Mouse (Mus musculus) cerebellum, adult (tissue): ENCODE data around the gene Slc28a1.
"Not testable (repeated sequence)": the region's sequence is repeated elsewhere in the genome, so short reads cannot be mapped to it uniquely, and the experiment has no call there.

Experiments
- ATAC-seq: cut with Nextera tagmentation; 2 replicates; pipeline ENCODE4 v1.9.2; 2017; ENCODE audit warnings: mild to moderate bottlenecking, moderate library complexity, mixed read lengths; ENCODE audit not compliant: insufficient number of reproducible peaks, low FRiP score, low TSS enrichment

The Slc28a1 gene

DNA sequence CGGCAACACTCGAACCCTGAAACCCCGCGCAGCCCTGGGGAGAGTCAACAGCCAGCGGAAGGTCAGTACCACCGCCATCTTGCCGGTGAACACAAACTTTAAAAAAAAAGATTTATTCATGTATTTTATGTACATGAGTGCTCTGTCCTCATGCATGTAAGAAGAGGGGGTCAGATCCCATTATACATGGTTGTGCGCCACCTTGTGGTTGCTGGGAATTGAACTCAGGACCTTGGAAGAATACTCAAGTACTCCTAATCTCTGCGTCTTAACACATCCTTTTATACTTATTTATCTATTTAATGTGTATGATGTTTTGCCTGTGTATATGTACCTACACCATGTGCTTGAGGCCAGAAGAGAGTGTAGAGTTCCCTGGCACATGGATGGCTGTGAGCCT, 47.1 kb downstream of the Slc28a1 start:
- no peak for ATAC-seq

DNA sequence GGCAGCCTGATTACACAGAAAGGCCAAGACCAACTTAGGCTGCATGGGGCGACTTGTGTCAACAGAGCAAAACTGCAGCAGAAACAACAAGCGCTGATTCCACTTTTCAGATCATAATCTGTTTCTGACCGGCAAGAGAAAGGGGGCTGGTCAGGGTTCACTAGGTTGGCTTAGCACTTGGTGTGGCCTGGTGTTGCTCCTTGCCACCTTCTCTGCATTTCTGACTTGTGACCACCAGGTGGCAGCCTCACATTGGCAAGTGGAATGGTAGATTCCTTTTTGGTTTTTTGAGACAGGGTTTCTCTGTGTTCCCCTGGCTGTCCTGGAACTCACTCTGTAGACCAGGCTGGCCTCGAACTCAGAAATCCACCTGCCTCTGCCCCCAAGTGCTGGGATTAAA, 47.7 kb downstream of the Slc28a1 start:
- ATAC-seq = 0 out of 2 replicates have a peak, but pooled peaks have one; percentile 20

DNA sequence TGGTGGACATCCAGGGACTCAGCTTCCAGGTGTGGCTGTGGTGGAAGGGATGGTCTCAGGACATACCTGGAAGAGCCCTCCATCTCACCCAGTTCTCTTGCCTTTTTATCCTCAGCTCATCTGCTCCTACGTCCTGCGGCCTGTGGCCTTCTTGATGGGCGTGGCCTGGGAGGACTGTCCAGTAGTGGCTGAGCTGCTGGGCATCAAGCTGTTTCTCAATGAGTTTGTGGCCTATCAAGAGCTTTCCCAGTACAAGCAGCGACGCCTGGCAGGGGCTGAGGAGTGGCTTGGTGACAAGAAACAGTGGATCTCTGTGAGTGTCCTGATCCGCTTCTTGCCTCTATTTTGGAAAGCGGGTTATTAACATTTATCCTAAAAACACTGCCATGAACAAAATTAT, 49.8 kb downstream of the Slc28a1 start:
- no peak for ATAC-seq

DNA sequence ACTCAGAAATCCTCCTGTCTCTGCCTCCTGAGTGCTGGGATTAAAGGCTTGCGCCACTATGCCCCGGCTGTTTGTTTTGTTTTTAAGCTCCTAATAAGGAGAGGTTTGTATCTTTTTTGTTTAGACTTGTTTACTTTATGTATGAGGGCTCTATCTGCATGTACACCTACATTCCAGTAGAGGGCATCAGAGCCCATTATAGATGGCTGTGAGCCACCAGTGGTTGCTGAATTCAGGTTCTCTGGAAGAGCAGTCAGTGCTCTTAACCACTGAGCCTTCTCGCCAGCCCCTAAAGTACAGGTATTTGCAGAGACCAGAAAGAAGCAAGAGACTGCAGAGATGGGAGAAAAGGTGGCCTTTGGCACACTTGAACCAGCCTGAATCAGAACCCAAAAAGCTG, 52.5 kb downstream of the Slc28a1 start:
- ATAC-seq = no peak

GRCm38 (mm10) chr7:81169351-81169750, 54.8 kb downstream of the Slc28a1 start:
- ATAC-seq = no peak

DNA sequence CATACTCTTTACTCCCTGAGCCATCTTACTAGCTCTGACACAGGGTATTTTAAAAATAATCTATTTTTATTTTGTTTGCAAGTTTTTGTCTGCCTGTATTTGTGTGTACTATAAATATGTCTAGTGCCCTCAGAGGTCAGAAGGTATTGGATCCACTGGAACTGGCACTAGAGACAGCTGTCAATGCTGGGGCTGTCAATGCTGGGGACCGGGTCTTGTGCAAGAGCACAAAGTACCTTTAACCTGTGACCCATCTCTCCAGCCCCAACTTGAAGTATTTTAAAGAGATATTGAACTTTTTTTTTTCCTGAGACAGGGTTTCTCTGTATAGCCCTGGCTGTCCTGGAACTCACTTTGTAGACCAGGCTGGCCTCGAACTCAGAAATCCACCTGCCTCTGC, 59.3 kb downstream of the Slc28a1 start:
- ATAC-seq = no peak

GRCm38 (mm10) chr7:81174654-81175053, 60.1 kb downstream of the Slc28a1 start:
- ATAC-seq = no peak

DNA sequence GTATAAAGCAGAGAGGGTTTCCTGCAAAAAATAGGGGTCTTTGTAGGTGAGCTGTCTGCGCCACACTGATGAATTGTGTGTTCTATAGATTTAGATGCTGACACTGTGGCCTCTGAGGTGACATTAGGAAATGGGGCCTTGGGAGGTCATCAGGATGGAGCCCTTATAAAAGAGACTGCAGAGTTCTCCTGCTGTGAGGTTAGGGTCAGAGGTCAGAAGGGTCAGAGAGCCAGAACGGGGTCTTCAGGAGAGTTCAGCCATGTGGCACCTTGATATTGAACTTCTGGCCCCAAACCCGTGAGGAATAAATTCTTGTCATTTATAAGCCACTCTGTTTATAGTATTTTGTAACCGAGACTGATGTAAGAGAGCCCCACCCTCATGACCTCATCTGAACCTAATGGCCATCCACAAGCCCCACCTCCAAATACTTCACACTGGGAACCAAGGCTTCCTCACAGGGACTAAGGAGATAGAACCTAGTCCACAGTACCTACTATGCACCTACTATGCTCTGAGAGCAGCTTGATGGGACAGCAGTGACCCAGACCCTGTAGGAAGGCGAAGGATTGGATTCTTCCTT, 61.7 kb downstream of the Slc28a1 start:
- ATAC-seq = no peak

- ATAC-seq = no peak
Measured at GRCm38 (mm10) chr7:81179494-81179893, 64.9 kb downstream of the Slc28a1 start.

DNA sequence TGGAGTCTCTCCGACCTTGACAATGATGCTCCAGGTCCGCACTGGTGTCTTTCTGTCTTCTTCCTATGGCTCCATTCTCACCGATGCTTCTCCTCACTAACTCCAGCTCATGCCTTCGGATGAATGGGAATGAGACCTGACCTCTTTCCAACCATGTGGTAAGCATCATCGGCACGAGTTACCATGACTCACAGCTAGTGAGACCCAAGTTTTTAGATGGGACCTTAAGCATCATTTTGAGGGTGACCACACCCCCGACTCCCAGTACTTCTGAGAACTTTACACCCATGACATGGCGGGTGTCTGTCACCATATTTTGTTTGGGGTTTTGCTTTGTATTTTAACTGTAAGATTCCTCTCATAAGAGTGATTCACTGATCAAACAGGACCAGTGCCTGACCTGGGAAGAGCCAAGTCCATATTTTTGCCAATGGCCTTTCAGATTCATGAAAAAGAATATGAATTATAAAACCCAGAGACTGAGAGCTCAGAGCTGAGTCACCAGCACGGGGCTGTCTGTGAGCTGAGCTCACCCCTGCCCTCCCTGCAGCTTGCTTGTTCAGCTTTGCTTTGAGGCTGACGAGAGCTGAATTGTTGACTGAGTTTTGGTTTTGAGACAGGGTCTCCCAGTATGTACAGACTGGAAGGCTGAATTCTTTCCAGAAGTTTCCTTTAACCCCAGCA, 68.0 kb downstream of the Slc28a1 start:
- ATAC-seq = no peak

GRCm38 (mm10) chr7:81183181-81183580, 68.6 kb downstream of the Slc28a1 start:
- ATAC-seq = no peak

GRCm38 (mm10) chr7:81184136-81184535, 69.5 kb downstream of the Slc28a1 start:
- no peak for ATAC-seq

GRCm38 (mm10) chr7:81184651-81185050, 70.1 kb downstream of the Slc28a1 start:
- no peak for ATAC-seq

- not testable (repeated sequence) for ATAC-seq
Measured at GRCm38 (mm10) chr7:81186036-81186435, 71.4 kb downstream of the Slc28a1 start.

GRCm38 (mm10) chr7:81189180-81189579, 74.6 kb downstream of the Slc28a1 start:
- no peak for ATAC-seq

DNA sequence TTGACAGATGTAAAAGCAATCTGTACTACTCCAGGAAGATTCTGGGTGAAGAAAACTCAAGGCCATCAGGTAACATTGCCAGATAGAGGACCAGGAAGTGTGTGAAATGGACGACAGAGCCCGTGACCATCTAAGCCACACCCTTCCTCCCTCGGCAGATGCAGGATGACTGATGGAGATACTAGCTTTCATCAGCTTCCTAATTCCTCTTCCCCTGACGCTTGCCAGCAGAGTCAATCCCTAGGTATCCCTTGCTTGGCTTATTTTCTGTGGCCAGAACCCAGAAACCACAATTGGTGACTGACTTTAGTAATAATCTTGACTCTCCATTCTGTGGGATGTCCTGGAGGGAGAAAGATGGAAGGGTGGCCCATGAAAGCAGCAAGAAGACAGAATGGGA, 80.9 kb downstream of the Slc28a1 start:
- ATAC-seq = no peak

- no peak for ATAC-seq
Measured at GRCm38 (mm10) chr7:81196796-81197195, 82.2 kb downstream of the Slc28a1 start.

- no peak for ATAC-seq
Measured at GRCm38 (mm10) chr7:81198538-81198937, 83.9 kb downstream of the Slc28a1 start.

- ATAC-seq = no peak
Measured at GRCm38 (mm10) chr7:81199109-81199508, 84.5 kb downstream of the Slc28a1 start.

GRCm38 (mm10) chr7:81199757-81200156, 85.2 kb downstream of the Slc28a1 start:
- no peak for ATAC-seq

- ATAC-seq = no peak
Measured at GRCm38 (mm10) chr7:81202389-81202788, 87.8 kb downstream of the Slc28a1 start.

- not testable (repeated sequence) for ATAC-seq
Measured at GRCm38 (mm10) chr7:81203576-81203975, 89.0 kb downstream of the Slc28a1 start.
